Mouse (Mus musculus) heart, embryonic 13.5 days (tissue): ENCODE data around the gene Slc32a1. TPM values are rescaled to one million over a fixed set of nuclear protein-coding genes. Genes with fewer than 3 reads are reported as not detected.
A peak's percentile ranks its signal among the peaks of the same experiment; 100 is the strongest.

Source experiments
- ATAC-seq: fragments of 200-750 bp; cut with Nextera tagmentation; 2 replicates; pipeline ENCODE4 v1.8.0; 2017; ENCODE audit warnings: moderate TSS enrichment; ENCODE audit not compliant: insufficient number of reproducible peaks, low FRiP score, low TSS enrichment; ENCODE audit errors: extremely low read depth
- H3K27ac ChIP-seq: fragments of 300-500 bp; sonication (generic); replicated peaks from 2 replicates; pipeline ENCODE4 v1.5.1; 2015; ENCODE audit warnings: moderate library complexity, mild to moderate bottlenecking, inconsistent platforms
- H3K27me3 ChIP-seq: fragments of 300-500 bp; sonication (generic); replicated peaks from 2 replicates; pipeline ENCODE4 v1.6.1; 2015; ENCODE audit warnings: mild to moderate bottlenecking, inconsistent platforms
- H3K36me3 ChIP-seq: fragments of 300-500 bp; sonication (generic); 2 replicates; pipeline ENCODE4 v1.6.1; 2015; ENCODE audit warnings: mild to moderate bottlenecking, inconsistent platforms
- H3K4me1 ChIP-seq: fragments of 300-500 bp; sonication (generic); 2 replicates; pipeline ENCODE4 v1.6.1; 2015; ENCODE audit warnings: inconsistent platforms
- H3K4me2 ChIP-seq: fragments of 300-500 bp; sonication (generic); 2 replicates; pipeline ENCODE4 v1.6.1; 2015; ENCODE audit warnings: inconsistent platforms, mild to moderate bottlenecking, moderate library complexity
- H3K4me3 ChIP-seq: fragments of 300-500 bp; sonication (generic); 2 replicates; pipeline ENCODE4 v1.5.1; 2015; ENCODE audit warnings: moderate library complexity, mild to moderate bottlenecking, inconsistent platforms
- H3K9ac ChIP-seq: fragments of 300-500 bp; sonication (generic); 2 replicates; pipeline ENCODE4 v1.6.1; 2015; ENCODE audit warnings: inconsistent platforms, mild to moderate bottlenecking, moderate library complexity
- H3K9me3 ChIP-seq: fragments of 300-500 bp; sonication (generic); 2 replicates; pipeline ENCODE4 v1.6.1; 2016; ENCODE audit warnings: inconsistent platforms
- WGBS: fragments of 180-500 bp; shearing (Covaris S2); methylation state at CpG from one replicate; pipeline ENCODE4 v1.1.7; 2015; ENCODE audit warnings: mixed read lengths; 5-methylcytosine and 5-hydroxymethylcytosine counted together
- polyA plus RNA-seq: library from polyadenylated mRNA; unstranded; fragments of >200 nt; fragmentation: Nextera tagmentation; extraction: Ambion mirVana; gene quantifications from 2 replicates; pipeline ENCODE4 v1.2.1, GENCODE M21; 2015

Slc32a1 gene
- polyA plus RNA-seq, 1 experiment from 2014 or later = not detected

DNA sequence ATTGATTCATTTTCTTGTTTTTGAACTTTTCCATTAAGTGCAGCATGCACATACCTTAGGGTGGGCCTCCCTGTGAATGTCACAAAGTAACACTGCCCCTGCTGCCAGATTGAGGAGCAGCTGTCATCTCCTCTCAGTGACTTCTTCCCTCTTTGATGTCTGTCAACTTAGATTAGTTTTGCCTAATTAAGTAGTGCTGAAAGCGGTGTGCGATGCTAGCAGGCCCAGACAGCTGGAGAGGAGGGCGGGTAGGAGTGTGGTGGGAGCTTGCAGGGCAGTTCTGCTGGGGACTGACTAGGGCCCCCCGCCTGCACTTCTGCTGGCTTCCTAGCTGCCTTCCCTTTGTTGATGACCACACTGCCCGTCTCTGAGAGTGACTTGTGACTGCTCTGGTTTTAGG lies 21.3 kb downstream of the Slc32a1 start:
- Histone ChIP-seq H3K9ac (no peak overlapping the region), H3K4me1 (no peaks in the 10 kb centered on the region), H3K4me3 (no peak overlapping the region), H3K27ac (no peak overlapping the region), H3K36me3 (peaks cover 95% of the 10 kb centered on the region), H3K9me3 (no peaks in the 10 kb centered on the region), H3K4me2 (no peak overlapping the region), H3K27me3 (no peaks in the 10 kb centered on the region)
- 80% methylated on average over 5 of the region's 5 CpGs for WGBS
- no peak for ATAC-seq

DNA sequence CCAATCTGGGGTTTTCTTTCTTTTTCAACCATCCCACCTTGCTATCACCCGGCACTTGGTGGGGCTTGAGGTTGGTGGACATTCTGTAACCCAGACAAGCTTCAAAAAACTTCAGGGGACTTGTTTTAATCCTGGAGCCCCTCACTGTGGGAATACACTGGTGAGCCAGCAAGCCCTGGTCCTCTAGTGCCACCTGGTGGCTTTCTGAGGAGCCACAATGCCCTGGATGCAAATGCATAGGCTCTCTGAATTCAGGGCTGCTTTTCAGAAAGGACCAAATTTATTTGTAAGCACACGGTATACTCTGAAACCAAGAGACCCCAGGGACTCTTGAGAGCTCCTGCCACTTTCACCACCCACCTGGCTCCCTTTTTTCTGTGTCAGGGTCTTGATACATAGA lies 31.3 kb downstream of the Slc32a1 start:
- no peak for ATAC-seq
- no peak overlapping the region for H3K9ac ChIP-seq
- no peak overlapping the region for H3K4me3 ChIP-seq
- H3K27me3 ChIP-seq = no peaks in the 10 kb centered on the region
- H3K27ac ChIP-seq = no peak overlapping the region
- peaks cover 40% of the 10 kb centered on the region for H3K36me3 ChIP-seq
- peaks cover 4% of the 10 kb centered on the region; the same call in 1 of the 2 replicates for H3K9me3 ChIP-seq
- H3K4me2 ChIP-seq = no peak overlapping the region
- no peaks in the 10 kb centered on the region for H3K4me1 ChIP-seq
- WGBS = 16% methylated on average over 2 of the region's 2 CpGs

GRCm38 (mm10) chr2:158642587-158642986 lies 32.0 kb downstream of the Slc32a1 start:
- WGBS = 81% methylated on average over 2 of the region's 2 CpGs
- Histone ChIP-seq H3K36me3 (peaks cover 33% of the 10 kb centered on the region), H3K27ac (no peak overlapping the region), H3K4me3 (no peak overlapping the region), H3K4me2 (no peak overlapping the region), H3K9me3 (peaks cover 4% of the 10 kb centered on the region; the same call in 1 of the 2 replicates), H3K9ac (no peak overlapping the region), H3K4me1 (no peaks in the 10 kb centered on the region), H3K27me3 (no peaks in the 10 kb centered on the region)
- no peak for ATAC-seq

DNA sequence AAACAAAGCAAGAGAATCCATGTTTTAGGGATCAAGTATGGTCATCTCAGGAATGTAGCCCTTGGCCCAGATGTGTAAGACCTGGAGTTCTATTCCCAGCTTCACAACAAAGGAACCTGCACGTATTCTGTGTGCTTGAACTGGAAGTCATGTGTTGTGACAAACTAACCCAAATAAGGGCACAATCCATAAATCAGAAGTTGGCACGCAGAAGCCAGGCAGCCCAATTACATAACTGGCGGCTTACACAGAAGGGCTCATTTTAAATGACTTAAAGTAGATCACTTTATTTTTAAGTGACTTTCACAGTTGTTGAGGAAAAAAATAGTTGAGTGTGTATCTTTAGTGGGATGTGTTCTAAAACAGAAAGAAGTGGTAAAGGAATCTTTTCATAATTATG lies 33.2 kb downstream of the Slc32a1 start:
- H3K36me3 ChIP-seq = peaks cover 21% of the 10 kb centered on the region
- H3K4me1 ChIP-seq = no peaks in the 10 kb centered on the region
- H3K9ac ChIP-seq = no peak overlapping the region
- peaks cover 4% of the 10 kb centered on the region; the same call in 1 of the 2 replicates for H3K9me3 ChIP-seq
- no peak overlapping the region for H3K4me3 ChIP-seq
- no peaks in the 10 kb centered on the region for H3K27me3 ChIP-seq
- ATAC-seq = no peak
- no peak overlapping the region for H3K4me2 ChIP-seq
- no peak overlapping the region for H3K27ac ChIP-seq
- 81% methylated on average over 3 of the region's 3 CpGs for WGBS

GRCm38 (mm10) chr2:158651159-158651908 lies 40.8 kb downstream of the Slc32a1 start:
- H3K4me1 ChIP-seq = peaks cover 13% of the 10 kb centered on the region
- H3K4me3 ChIP-seq = no peak overlapping the region
- no peaks in the 10 kb centered on the region for H3K36me3 ChIP-seq
- H3K9ac ChIP-seq = no peak overlapping the region
- no peak for ATAC-seq
- peaks cover 4% of the 10 kb centered on the region; the same call in 1 of the 2 replicates for H3K27me3 ChIP-seq
- WGBS = 58% methylated on average over 7 of the region's 7 CpGs
- H3K9me3 ChIP-seq = no peaks in the 10 kb centered on the region
- no peak overlapping the region for H3K27ac ChIP-seq
- no peak overlapping the region for H3K4me2 ChIP-seq

- Histone ChIP-seq H3K4me3 (no peak overlapping the region), H3K27ac (no peak overlapping the region), H3K4me1 (peaks cover 13% of the 10 kb centered on the region), H3K36me3 (no peaks in the 10 kb centered on the region), H3K9ac (no peak overlapping the region), H3K4me2 (no peak overlapping the region), H3K27me3 (peaks cover 4% of the 10 kb centered on the region; the same call in 1 of the 2 replicates), H3K9me3 (no peaks in the 10 kb centered on the region)
- 12% methylated on average over 4 of the region's 4 CpGs for WGBS
- ATAC-seq = no peak
These were observed 42.4 kb downstream of the Slc32a1 start for GRCm38 (mm10) chr2:158652985-158653384.

DNA sequence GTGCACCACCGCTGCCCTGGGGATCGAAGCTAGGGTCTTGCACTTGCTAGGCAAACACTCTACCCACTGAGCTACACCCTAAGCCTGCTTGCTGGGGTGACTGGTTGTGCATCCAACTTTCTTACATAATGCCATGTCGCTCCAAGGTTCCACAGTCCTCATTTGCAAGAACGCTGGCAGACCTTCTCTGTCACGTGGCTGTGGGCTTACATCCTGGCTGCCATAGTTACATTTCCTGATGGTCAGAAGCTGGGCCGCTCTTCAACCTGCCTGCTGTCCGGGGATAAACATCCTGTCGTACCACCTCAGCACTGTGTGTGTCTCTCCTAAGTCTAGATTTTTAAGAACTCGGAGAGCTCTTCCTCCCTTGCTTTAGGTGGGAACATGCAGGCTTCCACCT lies 44.1 kb downstream of the Slc32a1 start:
- Histone ChIP-seq H3K36me3 (no peaks in the 10 kb centered on the region), H3K4me1 (peaks cover 16% of the 10 kb centered on the region), H3K4me3 (no peak overlapping the region), H3K27me3 (peaks cover 4% of the 10 kb centered on the region; the same call in 1 of the 2 replicates), H3K9ac (no peak overlapping the region), H3K9me3 (no peaks in the 10 kb centered on the region), H3K4me2 (no peak overlapping the region), H3K27ac (no peak overlapping the region)
- ATAC-seq = no peak
- WGBS = 64% methylated on average over 9 of the region's 9 CpGs

GRCm38 (mm10) chr2:158655806-158656205 lies 45.2 kb downstream of the Slc32a1 start:
- no peak overlapping the region for H3K9ac ChIP-seq
- no peak for ATAC-seq
- H3K4me2 ChIP-seq = no peak overlapping the region
- WGBS = 73% methylated on average over 4 of the region's 4 CpGs
- no peak overlapping the region for H3K27ac ChIP-seq
- H3K36me3 ChIP-seq = no peaks in the 10 kb centered on the region
- H3K4me3 ChIP-seq = no peak overlapping the region
- peaks cover 4% of the 10 kb centered on the region; the same call in 1 of the 2 replicates for H3K27me3 ChIP-seq
- H3K4me1 ChIP-seq = peaks cover 16% of the 10 kb centered on the region
- H3K9me3 ChIP-seq = no peaks in the 10 kb centered on the region

- no peak overlapping the region for H3K4me2 ChIP-seq
- peak overlapping the region; percentile 46 for H3K27ac ChIP-seq
- WGBS = 43% methylated on average over 6 of the region's 6 CpGs
- H3K4me1 ChIP-seq = peaks cover 4% of the 10 kb centered on the region; the same call in 1 of the 2 replicates
- H3K9ac ChIP-seq = no peak overlapping the region
- no peaks in the 10 kb centered on the region for H3K9me3 ChIP-seq
- H3K36me3 ChIP-seq = no peaks in the 10 kb centered on the region
- no peak for ATAC-seq
- H3K27me3 ChIP-seq = peaks cover 4% of the 10 kb centered on the region; the same call in 1 of the 2 replicates
- H3K4me3 ChIP-seq = no peak overlapping the region
These were observed 48.3 kb downstream of the Slc32a1 start for GRCm38 (mm10) chr2:158658822-158659221.

GRCm38 (mm10) chr2:158659346-158659745 lies 48.8 kb downstream of the Slc32a1 start:
- WGBS = 68% methylated on average over 3 of the region's 3 CpGs
- Histone ChIP-seq H3K4me2 (no peak overlapping the region), H3K9ac (no peak overlapping the region), H3K4me1 (peaks cover 4% of the 10 kb centered on the region; the same call in 1 of the 2 replicates), H3K36me3 (no peaks in the 10 kb centered on the region), H3K27ac (peak overlapping the region; percentile 46), H3K27me3 (no peaks in the 10 kb centered on the region; the same call in 1 of the 2 replicates), H3K9me3 (no peaks in the 10 kb centered on the region), H3K4me3 (no peak overlapping the region)
- ATAC-seq = no peak

- no peaks in the 10 kb centered on the region for H3K9me3 ChIP-seq
- no peak within 1 kb of the TSS for H3K4me3 ChIP-seq
- H3K4me1 ChIP-seq = peaks cover 41% of the 10 kb centered on the region
- H3K9ac ChIP-seq = no peak within 1 kb of the TSS
- 44% methylated on average over 4 of the region's 4 CpGs for WGBS
- no peak for ATAC-seq
- H3K4me2 ChIP-seq = no peak within 1 kb of the TSS
- peak within 1 kb of the TSS; percentile 33; the same call in 1 of the 2 replicates for H3K27ac ChIP-seq
- peaks cover 47% of the 10 kb centered on the region for H3K27me3 ChIP-seq
- H3K36me3 ChIP-seq = no peaks in the 10 kb centered on the region
These were observed 54.5 kb downstream of the Slc32a1 start, which contains the start of gene Ppp1r16b for GRCm38 (mm10) chr2:158665098-158665497. Ppp1r16b (plus strand) TSS chr2:158665398.
